Mouse (Mus musculus): ENCODE results near the gene Lman1l. TPM values are rescaled to one million over a fixed set of nuclear protein-coding genes. Genes with fewer than 3 reads are reported as not detected.

Gene Lman1l
- polyA plus RNA-seq, 2 experiments: not detected

DNA sequence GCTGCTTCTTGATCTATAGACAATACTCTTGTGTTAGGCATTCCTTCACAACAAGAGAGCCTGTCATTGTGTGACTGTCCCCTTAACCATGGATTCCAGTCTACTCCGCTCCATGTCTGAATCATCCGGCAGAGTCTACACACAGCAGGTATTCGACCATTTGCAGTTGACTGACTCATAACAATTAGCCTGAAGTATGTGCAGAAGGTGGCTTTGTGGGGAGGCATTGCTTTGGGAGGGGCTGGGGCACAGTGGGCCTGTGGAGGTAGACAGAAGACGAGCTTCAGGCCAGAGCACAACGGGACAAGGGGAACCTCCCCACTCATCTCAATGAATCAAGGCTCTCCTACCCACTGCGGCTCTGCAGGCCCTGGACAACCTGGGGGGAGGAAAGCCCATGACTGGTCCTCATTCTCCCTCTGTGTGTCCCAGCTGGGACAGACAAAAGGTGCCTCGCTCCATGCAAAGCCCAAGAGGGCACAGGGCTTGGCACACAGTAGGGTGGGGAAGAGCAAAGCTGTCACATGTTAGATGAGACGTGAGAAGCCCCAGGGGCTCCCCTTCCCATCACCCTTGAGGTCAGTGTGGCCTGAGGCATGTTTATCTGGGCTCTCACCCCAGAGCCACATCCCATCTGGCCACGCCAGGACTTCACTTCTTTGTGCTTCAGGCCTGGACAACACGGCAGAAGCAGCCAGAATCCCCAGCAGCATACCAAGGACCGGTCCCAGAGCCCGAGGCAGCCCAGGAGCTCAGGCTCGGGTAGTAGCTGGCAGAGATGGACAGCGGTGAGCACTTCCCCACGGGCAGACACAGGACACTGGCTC lies 5.3 kb upstream of the Lman1l start:
- H3K9ac ChIP-seq (replicated peaks): no peak overlapping the region

DNA sequence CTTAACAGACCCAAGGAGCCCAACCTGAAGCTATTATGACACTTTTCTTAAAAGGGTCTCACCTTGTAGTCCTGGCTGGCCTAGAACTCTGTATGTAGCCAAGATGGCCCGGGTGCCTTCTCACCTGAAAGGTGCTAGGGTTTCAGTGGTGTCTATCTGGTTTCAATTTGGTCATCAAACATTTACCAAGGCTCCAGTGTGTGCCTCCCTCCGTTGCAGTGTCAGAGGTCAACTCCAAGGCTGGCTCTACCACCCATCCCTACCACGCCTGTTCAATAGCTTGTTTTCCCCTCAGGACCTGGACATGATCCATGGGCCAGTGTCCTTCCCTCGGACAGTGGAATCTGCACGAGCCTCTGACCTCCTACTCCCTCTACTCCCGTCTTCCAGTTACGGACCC lies 3.7 kb upstream of the Lman1l start:
- peaks cover 18% of the 10 kb centered on the region for H3K36me3 ChIP-seq (replicated peaks; ENCODE audit: control insufficient read depth, insufficient read depth, low read depth)
- ATAC-seq (ENCODE audit: insufficient read depth): no peak

More for the DNA sequence above, 5.3 kb upstream of the Lman1l start:
- 77% methylated on average over 15 of the region's 15 CpGs for WGBS (ENCODE audit: insufficient replicate concordance)
- Histone ChIP-seq H3K4me3 (ENCODE audit: insufficient read depth in 1 of 2, low read depth in 2 of 2, low read length in 2 of 2) (no peak overlapping the region), H3K9me3 (ENCODE audit: control insufficient read depth, low read length) (no peaks in the 10 kb centered on the region), H3K27me3 (ENCODE audit: control insufficient read depth, insufficient read depth, low read length) (no peaks in the 10 kb centered on the region), H3K27ac (no peak overlapping the region), H3K36me3 (replicated peaks; ENCODE audit: control insufficient read depth, insufficient read depth, low read depth) (peaks cover 30% of the 10 kb centered on the region), H3K4me2 (ENCODE audit: low read depth) (no peak overlapping the region), H3K4me1 (replicated peaks; ENCODE audit: control insufficient read depth in 2 of 2, insufficient read depth in 2 of 2, low read length in 1 of 2) (peaks cover 0 to 8% of the 10 kb centered on the region in 2 experiments; a peak in 2 of 4 replicates)
- ATAC-seq (ENCODE audit: insufficient read depth) (no peak), DNase-seq (ENCODE audit: low read depth in 3 of 3, low spot score in 3 of 3) (no peak)
- TF ChIP-seq EP300 (IDR thresholded peaks at IDR 0.05; ENCODE audit: low read depth) (no peak), CTCF (IDR thresholded peaks at IDR 0.05; ENCODE audit: low read depth) (no peak)

DNA sequence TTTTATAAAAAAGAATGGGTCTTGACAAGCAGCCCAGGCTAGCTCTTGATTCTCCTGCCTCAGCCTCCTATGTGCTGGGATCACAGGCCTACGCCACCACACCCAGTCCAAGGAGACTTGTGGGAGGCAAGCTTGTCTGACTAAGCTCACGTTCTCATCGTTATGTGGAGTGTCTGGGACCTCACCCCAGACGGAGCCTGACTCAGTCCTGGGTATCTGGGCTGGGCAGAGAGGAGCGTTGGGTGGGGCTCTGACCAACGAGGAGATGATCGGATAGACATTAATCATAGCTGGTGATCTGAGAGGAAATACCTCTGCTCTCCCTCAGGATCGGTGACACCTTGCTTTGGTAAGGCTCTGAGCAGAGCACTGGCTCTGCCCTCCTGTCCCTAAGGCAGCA lies 1.7 kb downstream of the Lman1l start:
- no peak overlapping the region for H3K4me3 ChIP-seq (ENCODE audit: insufficient read depth in 1 of 2, low read depth in 2 of 2, low read length in 2 of 2)
- TF ChIP-seq EP300 (IDR thresholded peaks at IDR 0.05; ENCODE audit: low read depth): no peak
- no peak for TF ChIP-seq CTCF (IDR thresholded peaks at IDR 0.05; ENCODE audit: low read depth)
- H3K27me3 ChIP-seq (ENCODE audit: control insufficient read depth, insufficient read depth, low read length): no peaks in the 10 kb centered on the region
- no peak overlapping the region for H3K27ac ChIP-seq
- H3K4me2 ChIP-seq (ENCODE audit: low read depth): no peak overlapping the region
- H3K4me1 ChIP-seq (replicated peaks; ENCODE audit: control insufficient read depth in 2 of 2, insufficient read depth in 2 of 2, low read length in 1 of 2): peaks cover 0 to 3% of the 10 kb centered on the region in 2 experiments; a peak in 2 of 4 replicates
- H3K36me3 ChIP-seq (replicated peaks; ENCODE audit: control insufficient read depth, insufficient read depth, low read depth): no peaks in the 10 kb centered on the region
- no peak for ATAC-seq (ENCODE audit: insufficient read depth)
- H3K9me3 ChIP-seq (ENCODE audit: control insufficient read depth, low read length): no peaks in the 10 kb centered on the region
- no peak overlapping the region for H3K9ac ChIP-seq (replicated peaks)
- DNase-seq (ENCODE audit: low read depth in 3 of 3, low spot score in 3 of 3): no peak
- WGBS (ENCODE audit: insufficient replicate concordance): 47% methylated on average over 8 of the region's 8 CpGs

More for the DNA sequence above, 3.7 kb upstream of the Lman1l start:
- DNase-seq (ENCODE audit: low read depth in 3 of 3, low spot score in 3 of 3): no peak
- Histone ChIP-seq H3K4me3 (ENCODE audit: insufficient read depth in 1 of 2, low read depth in 2 of 2, low read length in 2 of 2) (no peak overlapping the region), H3K27ac (no peak overlapping the region), H3K9ac (replicated peaks) (no peak overlapping the region), H3K4me2 (ENCODE audit: low read depth) (no peak overlapping the region), H3K4me1 (replicated peaks; ENCODE audit: control insufficient read depth in 2 of 2, insufficient read depth in 2 of 2, low read length in 1 of 2) (peaks cover 0 to 8% of the 10 kb centered on the region in 2 experiments; a peak in 2 of 4 replicates), H3K9me3 (ENCODE audit: control insufficient read depth, low read length) (no peaks in the 10 kb centered on the region), H3K27me3 (ENCODE audit: control insufficient read depth, insufficient read depth, low read length) (no peaks in the 10 kb centered on the region)
- TF ChIP-seq CTCF (IDR thresholded peaks at IDR 0.05; ENCODE audit: low read depth) (no peak), EP300 (IDR thresholded peaks at IDR 0.05; ENCODE audit: low read depth) (no peak)
- 67% methylated on average over 7 of the region's 7 CpGs for WGBS (ENCODE audit: insufficient replicate concordance)

DNA sequence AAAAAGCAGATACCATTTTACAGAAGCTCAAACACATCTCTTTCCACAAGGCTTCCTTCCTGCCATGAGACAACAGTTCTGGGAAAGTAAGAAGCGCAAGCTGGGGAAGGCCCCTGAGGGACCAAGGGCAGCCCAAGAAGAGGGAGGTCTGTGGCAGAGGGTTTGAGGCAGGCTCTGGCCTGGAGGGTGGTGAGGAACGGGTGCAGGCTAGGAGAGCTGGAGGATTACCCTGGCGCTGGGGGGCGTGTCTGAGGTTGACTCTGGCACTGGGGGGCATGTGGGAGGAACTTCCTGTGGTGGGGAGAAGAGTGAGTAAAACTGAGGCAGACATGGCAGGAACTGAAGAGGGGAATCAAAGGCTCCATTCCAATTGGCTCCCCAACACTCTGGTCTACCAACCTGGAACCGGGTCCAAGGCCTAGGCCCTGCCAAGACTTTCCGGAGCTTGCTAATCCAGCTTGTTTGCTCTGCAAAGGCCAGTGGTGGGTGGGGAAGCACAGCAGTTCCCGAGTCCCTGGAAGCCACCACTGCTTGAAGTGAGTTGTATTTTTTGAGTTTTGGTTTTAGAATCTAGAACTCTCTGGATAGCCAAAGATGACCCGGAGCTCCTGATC lies 2.9 kb downstream of the Lman1l start:
- H3K4me2 ChIP-seq (ENCODE audit: low read depth): no peak overlapping the region
- H3K27ac ChIP-seq: no peak overlapping the region
- no peaks in the 10 kb centered on the region; a peak in 1 of 4 replicates for H3K4me1 ChIP-seq (replicated peaks; ENCODE audit: control insufficient read depth in 2 of 2, insufficient read depth in 2 of 2, low read length in 1 of 2)
- ATAC-seq (ENCODE audit: insufficient read depth) (no peak), DNase-seq (ENCODE audit: low read depth in 3 of 3, low spot score in 3 of 3) (no peak)
- H3K9ac ChIP-seq (replicated peaks): no peak overlapping the region
- no peak overlapping the region for H3K4me3 ChIP-seq (ENCODE audit: insufficient read depth in 1 of 2, low read depth in 2 of 2, low read length in 2 of 2)
- no peak for TF ChIP-seq EP300 (IDR thresholded peaks at IDR 0.05; ENCODE audit: low read depth)
- TF ChIP-seq CTCF (IDR thresholded peaks at IDR 0.05; ENCODE audit: low read depth): no peak
- no peaks in the 10 kb centered on the region for H3K36me3 ChIP-seq (replicated peaks; ENCODE audit: control insufficient read depth, insufficient read depth, low read depth)
- H3K9me3 ChIP-seq (ENCODE audit: control insufficient read depth, low read length): no peaks in the 10 kb centered on the region
- H3K27me3 ChIP-seq (ENCODE audit: control insufficient read depth, insufficient read depth, low read length): no peaks in the 10 kb centered on the region
- WGBS (ENCODE audit: insufficient replicate concordance): 37% methylated on average over 8 of the region's 8 CpGs

DNA sequence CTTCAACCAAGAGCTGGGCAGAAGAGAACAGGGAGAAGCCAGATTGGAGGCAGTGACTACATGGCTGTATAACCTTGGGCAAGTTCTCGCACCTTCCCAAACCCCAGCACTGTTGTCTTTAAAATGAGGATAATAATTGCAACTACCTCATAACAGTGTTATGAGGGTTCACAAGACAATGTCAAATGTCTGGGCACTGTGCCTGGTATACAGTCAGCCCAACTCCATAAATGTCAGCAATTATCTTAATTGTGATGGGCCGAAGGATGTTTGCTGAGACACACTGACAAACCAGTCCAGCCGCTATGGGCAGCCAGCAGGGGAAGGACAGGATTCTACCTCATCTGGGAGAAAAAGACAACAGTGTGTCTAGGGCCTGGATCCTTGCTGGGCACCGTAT lies 5.8 kb downstream of the Lman1l start:
- WGBS (ENCODE audit: insufficient replicate concordance): 71% methylated on average over 4 of the region's 4 CpGs
- no peaks in the 10 kb centered on the region for H3K9me3 ChIP-seq (ENCODE audit: control insufficient read depth, low read length)
- no peak overlapping the region for H3K4me2 ChIP-seq (ENCODE audit: low read depth)
- no peak for ATAC-seq (ENCODE audit: insufficient read depth)
- no peaks in the 10 kb centered on the region; a peak in 1 of 4 replicates for H3K4me1 ChIP-seq (replicated peaks; ENCODE audit: control insufficient read depth in 2 of 2, insufficient read depth in 2 of 2, low read length in 1 of 2)
- H3K9ac ChIP-seq (replicated peaks): no peak overlapping the region
- H3K27ac ChIP-seq: no peak overlapping the region
- H3K4me3 ChIP-seq (ENCODE audit: insufficient read depth in 1 of 2, low read depth in 2 of 2, low read length in 2 of 2): no peak overlapping the region
- TF ChIP-seq CTCF (IDR thresholded peaks at IDR 0.05; ENCODE audit: low read depth) (no peak), EP300 (IDR thresholded peaks at IDR 0.05; ENCODE audit: low read depth) (no peak)
- no peaks in the 10 kb centered on the region for H3K27me3 ChIP-seq (ENCODE audit: control insufficient read depth, insufficient read depth, low read length)
- no peak for DNase-seq (ENCODE audit: low read depth in 3 of 3, low spot score in 3 of 3)
- no peaks in the 10 kb centered on the region for H3K36me3 ChIP-seq (replicated peaks; ENCODE audit: control insufficient read depth, insufficient read depth, low read depth)
